28 mouse cellular contexts compared by ENCODE assay signal in the genomic region with DNA sequence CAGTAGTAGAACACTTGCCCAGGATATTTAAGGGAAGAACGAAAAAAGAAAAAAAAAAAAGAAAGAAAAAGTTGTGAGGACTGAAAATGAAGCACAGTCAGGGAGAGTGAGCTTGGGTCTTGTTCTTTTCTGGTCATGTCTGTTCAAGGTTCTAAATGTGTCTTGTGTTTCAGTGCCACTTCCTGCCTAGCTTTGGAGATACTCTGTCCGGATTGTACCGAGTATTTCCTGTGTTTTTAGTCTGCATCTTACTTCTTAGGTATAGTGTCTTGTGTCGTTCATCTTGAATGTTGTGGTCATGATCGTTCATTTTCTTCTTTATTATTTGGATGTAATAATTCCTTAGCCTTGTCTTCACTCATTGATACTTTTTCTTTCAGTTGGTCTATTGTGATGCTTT. TPM values are rescaled to one million over a fixed set of nuclear protein-coding genes. Genes with fewer than 3 reads are reported as not detected.
DNase-seq lines count a peak whose midpoint lies in the region; TF ChIP-seq lines count a peak whose summit lies in the region.
"Had no signal": no experiment of that assay in that cellular context is flagged by ENCODE, and none has a peak within 500 bp of the region (broad histone marks: within the 10 kb centered on the region; RNA-seq: fewer than 3 reads in every experiment).

No protein-coding gene starts in this region.

- peak overlapping the region; percentile 76 for H3K27ac ChIP-seq in thymus, adult 2 months (ENCODE audit: control insufficient read depth, insufficient read depth, low read length)
- H3K27ac ChIP-seq: embryonic facial prominence, embryonic 10.5 days; embryonic facial prominence, embryonic 15.5 days; forebrain, embryonic 12.5 days; hindbrain, embryonic 10.5 days; hindbrain, embryonic 15.5 days; intestine, embryonic 15.5 days; kidney, postnatal 0 days; liver, embryonic 12.5 days; macrophage; neural tube, embryonic 12.5 days had no signal

- H3K4me1 ChIP-seq in thymus, adult 2 months (replicated peaks; ENCODE audit: control insufficient read depth, insufficient read depth, low read length) = peaks cover 5% of the 10 kb centered on the region; the same call in 1 of the 2 replicates

- 25% methylated on average over 5 of the region's 5 CpGs for WGBS in thymus, adult 2 months

- TF ChIP-seq POLR2A in thymus, adult 2 months (IDR thresholded peaks at IDR 0.05; ENCODE audit: control insufficient read depth, extremely low read depth, insufficient read depth, low read length, poor library complexity) = no peak

- peak; percentile 16 for DNase-seq in thymus, adult 2 months
- no peak for DNase-seq in thymus, postnatal 4 days
- DNase-seq in CD4-positive, CD25-positive, alpha-beta regulatory T cell, adult 2 months (ENCODE audit: low read depth, low spot score) = peak; percentile 66
- peak; percentile 73 for DNase-seq in induced T-regulatory cell, adult 2 months (ENCODE audit: low read depth)
- DNase-seq in thymus, postnatal 25 days = peak; percentile 30
- DNase-seq in urinary bladder, postnatal 25 days (ENCODE audit: low spot score) = no peak
- DNase-seq in retina, postnatal 1 day = no peak
- DNase-seq: adrenal gland, adult 8-10 months; B cell, adult 2 months; cerebellum, adult 8-10 months; cerebellum, postnatal 25 days; gastrocnemius, postnatal 10 days; heart, postnatal 14 days; kidney, adult 8-10 months; kidney, postnatal 4 days; layer of hippocampus, postnatal 36 days; left cerebral cortex, postnatal 4 days; liver, postnatal 0 days had no signal

- H3K27me3 ChIP-seq in thymus, adult 2 months (ENCODE audit: control insufficient read depth, insufficient read depth, low read length) = no peaks in the 10 kb centered on the region
- H3K27me3 ChIP-seq: embryonic facial prominence, embryonic 15.5 days; forebrain, embryonic 12.5 days; hindbrain, embryonic 15.5 days; intestine, embryonic 15.5 days; liver, embryonic 12.5 days; neural tube, embryonic 12.5 days had no signal

- H3K4me3 ChIP-seq in thymus, adult 2 months (ENCODE audit: control insufficient read depth, insufficient read depth, low read length) = no peak overlapping the region
- H3K4me3 ChIP-seq: embryonic facial prominence, embryonic 10.5 days; embryonic facial prominence, embryonic 15.5 days; forebrain, embryonic 12.5 days; hindbrain, embryonic 10.5 days; hindbrain, embryonic 15.5 days; intestine, embryonic 15.5 days; liver, embryonic 12.5 days; neural tube, embryonic 12.5 days had no signal

- TF ChIP-seq CTCF in thymus, adult 2 months (IDR thresholded peaks at IDR 0.05; ENCODE audit: borderline replicate concordance, control insufficient read depth, extremely low read depth, insufficient read depth, low read length, poor library complexity) = no peak

- H3K36me3 ChIP-seq in thymus, adult 2 months (ENCODE audit: control insufficient read depth, insufficient read depth, low read length) = no peaks in the 10 kb centered on the region
- H3K36me3 ChIP-seq: embryonic facial prominence, embryonic 15.5 days; hindbrain, embryonic 15.5 days; intestine, embryonic 15.5 days had no signal

RNA-seq across cellular contexts. Expression of gene Rngtt, which starts 5.7 kb away (rescaled TPM):
- 4.2 and 5.0 TPM in 2 replicates for polyA plus RNA-seq in thymus, adult 2 months (2012; rRNA removed)

RNA-seq across cellular contexts. Expression of gene Pnrc1, which starts 25.9 kb away (rescaled TPM):
- polyA plus RNA-seq in thymus, adult 2 months (2012; rRNA removed) = 250 and 410 TPM in 2 replicates

Comparison
In these comparisons a context has a peak if more than half of its experiments do, and no peak if none do; other contexts are left out.
1. DNase-seq: peak in thymus, adult 2 months (single experiment), CD4-positive, CD25-positive, alpha-beta regulatory T cell, adult 2 months (single experiment), induced T-regulatory cell, adult 2 months (single experiment) and thymus, postnatal 25 days (single experiment); none in thymus, postnatal 4 days (single experiment), urinary bladder, postnatal 25 days (single experiment) and retina, postnatal 1 day (single experiment).